Mouse (Mus musculus): ENCODE data around the gene Aig1. TPM values are rescaled to one million over a fixed set of nuclear protein-coding genes. Genes with fewer than 3 reads are reported as not detected.

Aig1 gene
- polyA plus RNA-seq, 1 experiment, result 11.3 TPM

DNA sequence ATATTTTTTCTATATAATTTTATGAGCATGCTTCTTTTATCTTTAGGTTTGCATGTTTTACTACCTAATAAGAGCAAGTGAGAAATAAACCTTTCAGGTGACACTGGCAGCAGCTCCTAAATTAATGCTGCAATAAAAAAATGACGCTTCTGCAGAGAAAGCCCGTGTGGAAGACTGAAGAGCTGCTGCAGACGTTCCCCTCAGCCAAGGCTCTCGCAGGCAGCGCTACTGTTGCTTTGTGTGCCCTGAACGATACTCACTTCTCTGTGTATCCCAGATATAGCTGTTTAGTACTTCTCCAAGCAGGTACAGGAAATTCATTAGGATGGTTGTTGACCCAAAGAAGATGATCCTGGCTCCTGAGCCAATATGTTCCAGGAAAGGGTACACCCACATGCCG is 215.5 kb downstream of the Aig1 start:
- Histone ChIP-seq H3K36me3 (ENCODE audit: control insufficient read depth, insufficient read depth) (no peaks in the 10 kb centered on the region), H3K4me3 (ENCODE audit: insufficient read depth, poor library complexity, severe bottlenecking) (no peak overlapping the region), H3ac (ENCODE audit: control insufficient read depth, insufficient read length, low read depth) (no peak overlapping the region), H3K27me3 (ENCODE audit: control insufficient read depth, insufficient read depth, insufficient read length) (no peaks in the 10 kb centered on the region), H3K79me2 (ENCODE audit: control insufficient read depth, insufficient read depth) (no peaks in the 10 kb centered on the region), H3K79me3 (ENCODE audit: low read depth) (no peaks in the 10 kb centered on the region)
- TF ChIP-seq MYOD1 (IDR thresholded peaks at IDR 0.05; ENCODE audit: control insufficient read depth, insufficient read length, low read depth), result no peak
- no peak for TF ChIP-seq FOSL1 (IDR thresholded peaks at IDR 0.05; ENCODE audit: insufficient read depth, low read length, poor library complexity, severe bottlenecking)
- no peak for TF ChIP-seq MAX (IDR thresholded peaks at IDR 0.05)
- no peak for TF ChIP-seq USF1 (IDR thresholded peaks at IDR 0.05; ENCODE audit: low read depth)
- no peak for TF ChIP-seq CTCF (IDR thresholded peaks at IDR 0.05; ENCODE audit: control insufficient read depth, insufficient read depth, insufficient read length)
- no peak for TF ChIP-seq CEBPB (IDR thresholded peaks at IDR 0.05; ENCODE audit: low read depth)
- TF ChIP-seq MYOG (IDR thresholded peaks at IDR 0.05; ENCODE audit: control insufficient read depth, extremely low read depth, insufficient read length), result no peak

DNA sequence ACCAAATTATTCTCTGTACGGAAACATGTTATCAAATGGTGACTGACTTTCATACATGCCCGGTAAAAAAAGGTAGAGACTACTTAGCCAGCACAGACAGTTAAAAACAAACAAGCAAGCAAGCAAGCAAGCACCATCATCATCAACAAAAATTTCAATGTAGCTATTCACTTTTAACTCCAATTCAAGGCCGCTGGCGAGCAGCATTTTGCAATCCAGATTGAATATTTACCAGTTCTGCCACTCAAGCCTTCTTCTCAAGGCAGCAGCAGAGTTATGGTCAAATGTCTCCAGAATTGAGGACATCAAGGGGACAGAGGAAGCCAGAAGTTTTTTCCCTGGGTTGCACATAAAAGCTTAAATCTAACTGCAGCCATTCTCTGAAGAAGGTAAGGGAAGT is 216.7 kb downstream of the Aig1 start:
- TF ChIP-seq FOSL1 (IDR thresholded peaks at IDR 0.05; ENCODE audit: insufficient read depth, low read length, poor library complexity, severe bottlenecking), result no peak
- TF ChIP-seq CTCF (IDR thresholded peaks at IDR 0.05; ENCODE audit: control insufficient read depth, insufficient read depth, insufficient read length), result no peak
- TF ChIP-seq MAX (IDR thresholded peaks at IDR 0.05), result no peak
- TF ChIP-seq CEBPB (IDR thresholded peaks at IDR 0.05; ENCODE audit: low read depth), result no peak
- TF ChIP-seq MYOD1 (IDR thresholded peaks at IDR 0.05; ENCODE audit: control insufficient read depth, insufficient read length, low read depth), result no peak
- no peak for TF ChIP-seq USF1 (IDR thresholded peaks at IDR 0.05; ENCODE audit: low read depth)
- no peak for TF ChIP-seq MYOG (IDR thresholded peaks at IDR 0.05; ENCODE audit: control insufficient read depth, extremely low read depth, insufficient read length)

DNA sequence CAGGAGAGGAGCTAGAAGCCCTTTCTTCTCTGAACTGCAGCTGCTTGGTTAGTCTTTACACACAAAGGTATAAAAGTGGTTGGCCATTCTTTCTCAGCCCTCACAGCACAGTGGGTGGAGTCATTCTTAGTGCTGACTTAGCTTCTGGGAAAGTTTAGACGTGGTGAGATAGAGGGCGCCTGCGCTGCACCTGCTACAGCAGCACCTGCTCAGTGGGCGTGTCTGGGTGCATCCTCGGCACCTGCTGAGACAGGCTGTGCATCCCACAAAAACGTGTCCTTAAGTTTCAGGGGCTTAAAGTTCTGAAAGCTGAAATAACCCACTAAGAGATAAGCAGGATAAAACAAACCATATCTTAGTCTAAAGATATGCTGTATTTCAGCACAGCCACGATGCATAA is 227.0 kb downstream of the Aig1 start:
- Histone ChIP-seq H3K79me2 (ENCODE audit: control insufficient read depth, insufficient read depth) (no peaks in the 10 kb centered on the region), H3K79me3 (ENCODE audit: low read depth) (no peaks in the 10 kb centered on the region), H3K27me3 (ENCODE audit: control insufficient read depth, insufficient read depth, insufficient read length) (no peaks in the 10 kb centered on the region), H3K36me3 (ENCODE audit: control insufficient read depth, insufficient read depth) (no peaks in the 10 kb centered on the region), H3K4me3 (ENCODE audit: insufficient read depth, poor library complexity, severe bottlenecking) (no peak overlapping the region), H3ac (ENCODE audit: control insufficient read depth, insufficient read length, low read depth) (no peak overlapping the region)
- TF ChIP-seq FOSL1 (IDR thresholded peaks at IDR 0.05; ENCODE audit: insufficient read depth, low read length, poor library complexity, severe bottlenecking) (no peak), USF1 (IDR thresholded peaks at IDR 0.05; ENCODE audit: low read depth) (no peak), MYOG (IDR thresholded peaks at IDR 0.05; ENCODE audit: control insufficient read depth, extremely low read depth, insufficient read length) (no peak), MAX (IDR thresholded peaks at IDR 0.05) (no peak), MYOD1 (IDR thresholded peaks at IDR 0.05; ENCODE audit: control insufficient read depth, insufficient read length, low read depth) (no peak), CTCF (IDR thresholded peaks at IDR 0.05; ENCODE audit: control insufficient read depth, insufficient read depth, insufficient read length) (no peak), CEBPB (IDR thresholded peaks at IDR 0.05; ENCODE audit: low read depth) (no peak)

More for the DNA sequence above, 216.7 kb downstream of the Aig1 start:
- Histone ChIP-seq H3K4me3 (ENCODE audit: insufficient read depth, poor library complexity, severe bottlenecking) (no peak overlapping the region), H3K79me2 (ENCODE audit: control insufficient read depth, insufficient read depth) (no peaks in the 10 kb centered on the region), H3K27me3 (ENCODE audit: control insufficient read depth, insufficient read depth, insufficient read length) (no peaks in the 10 kb centered on the region), H3K79me3 (ENCODE audit: low read depth) (no peaks in the 10 kb centered on the region), H3ac (ENCODE audit: control insufficient read depth, insufficient read length, low read depth) (no peak overlapping the region), H3K36me3 (ENCODE audit: control insufficient read depth, insufficient read depth) (no peaks in the 10 kb centered on the region)

DNA sequence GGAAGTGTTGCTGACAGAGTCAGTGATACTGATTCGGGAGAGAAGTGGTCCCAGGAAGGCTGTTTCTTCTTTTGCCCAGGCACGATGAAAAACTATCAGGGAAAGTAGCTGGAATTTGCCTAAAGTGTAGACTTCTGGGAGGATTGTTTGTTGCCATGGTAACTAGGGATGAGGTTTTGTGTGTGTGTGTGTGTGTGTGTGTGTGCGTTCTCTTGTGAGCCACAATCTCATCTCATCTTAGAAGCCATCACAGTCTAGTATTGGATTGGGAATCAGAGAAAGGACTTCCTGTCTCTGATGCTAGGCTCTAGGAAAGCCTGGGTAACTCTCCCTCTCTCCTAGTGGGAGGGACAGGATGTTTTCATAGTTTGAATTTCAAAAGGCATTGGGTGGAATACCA is 237.0 kb downstream of the Aig1 start:
- Histone ChIP-seq H3K79me2 (ENCODE audit: control insufficient read depth, insufficient read depth) (no peaks in the 10 kb centered on the region), H3K79me3 (ENCODE audit: low read depth) (no peaks in the 10 kb centered on the region), H3K36me3 (ENCODE audit: control insufficient read depth, insufficient read depth) (no peaks in the 10 kb centered on the region), H3K27me3 (ENCODE audit: control insufficient read depth, insufficient read depth, insufficient read length) (no peaks in the 10 kb centered on the region), H3ac (ENCODE audit: control insufficient read depth, insufficient read length, low read depth) (no peak overlapping the region), H3K4me3 (ENCODE audit: insufficient read depth, poor library complexity, severe bottlenecking) (no peak overlapping the region)
- TF ChIP-seq CEBPB (IDR thresholded peaks at IDR 0.05; ENCODE audit: low read depth) (no peak), USF1 (IDR thresholded peaks at IDR 0.05; ENCODE audit: low read depth) (no peak), MAX (IDR thresholded peaks at IDR 0.05) (no peak)

DNA sequence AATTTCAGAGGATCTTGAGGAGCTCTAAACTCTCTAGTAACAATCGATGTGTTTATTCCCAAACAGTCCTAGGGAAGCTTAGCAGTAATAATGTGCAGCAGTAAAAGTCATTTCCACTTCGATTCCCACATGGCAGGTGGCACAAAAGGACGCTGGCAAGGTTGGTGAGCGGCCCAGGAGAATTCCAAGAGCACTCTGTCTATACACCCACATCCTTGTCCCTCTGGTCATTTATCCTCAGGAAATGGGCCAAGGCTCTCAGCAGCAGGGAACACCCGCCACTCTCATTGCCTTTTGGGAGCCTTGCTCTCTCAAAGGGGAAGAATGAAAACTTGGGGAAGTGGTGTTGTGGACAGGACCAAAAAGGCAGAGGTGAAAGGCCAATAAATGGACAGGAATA is 245.0 kb downstream of the Aig1 start:
- Histone ChIP-seq H3K4me3 (ENCODE audit: insufficient read depth, poor library complexity, severe bottlenecking) (no peak overlapping the region), H3ac (ENCODE audit: control insufficient read depth, insufficient read length, low read depth) (no peak overlapping the region), H3K79me3 (ENCODE audit: low read depth) (no peaks in the 10 kb centered on the region), H3K27me3 (ENCODE audit: control insufficient read depth, insufficient read depth, insufficient read length) (no peaks in the 10 kb centered on the region), H3K36me3 (ENCODE audit: control insufficient read depth, insufficient read depth) (no peaks in the 10 kb centered on the region), H3K79me2 (ENCODE audit: control insufficient read depth, insufficient read depth) (no peaks in the 10 kb centered on the region)
- TF ChIP-seq CEBPB (IDR thresholded peaks at IDR 0.05; ENCODE audit: low read depth) (no peak), FOSL1 (IDR thresholded peaks at IDR 0.05; ENCODE audit: insufficient read depth, low read length, poor library complexity, severe bottlenecking) (no peak), MYOG (IDR thresholded peaks at IDR 0.05; ENCODE audit: control insufficient read depth, extremely low read depth, insufficient read length) (no peak), CTCF (IDR thresholded peaks at IDR 0.05; ENCODE audit: control insufficient read depth, insufficient read depth, insufficient read length) (no peak), USF1 (IDR thresholded peaks at IDR 0.05; ENCODE audit: low read depth) (no peak), MAX (IDR thresholded peaks at IDR 0.05) (no peak), MYOD1 (IDR thresholded peaks at IDR 0.05; ENCODE audit: control insufficient read depth, insufficient read length, low read depth) (no peak)

DNA sequence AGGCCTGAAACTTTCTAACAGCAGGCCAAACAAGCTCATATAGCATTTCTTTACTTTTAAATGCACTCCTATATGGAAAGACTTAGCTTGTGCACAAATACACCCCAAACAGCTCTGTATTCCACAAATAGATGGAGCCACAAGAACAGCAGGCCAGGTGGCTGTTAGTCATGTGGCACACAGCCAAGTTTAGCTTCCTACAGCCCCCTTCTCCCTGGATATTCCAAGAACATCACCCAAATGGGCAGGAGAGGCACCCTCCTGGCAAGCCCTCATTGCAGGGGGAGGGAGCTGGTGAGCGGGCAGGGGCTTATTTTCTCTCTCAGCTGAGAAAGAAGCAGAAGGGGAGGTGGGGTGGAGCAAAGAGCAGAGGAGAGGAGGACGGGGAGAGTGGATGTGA is 267.9 kb downstream of the Aig1 start:
- Histone ChIP-seq H3ac (ENCODE audit: control insufficient read depth, insufficient read length, low read depth) (no peak overlapping the region), H3K36me3 (ENCODE audit: control insufficient read depth, insufficient read depth) (no peaks in the 10 kb centered on the region), H3K27me3 (ENCODE audit: control insufficient read depth, insufficient read depth, insufficient read length) (no peaks in the 10 kb centered on the region), H3K79me2 (ENCODE audit: control insufficient read depth, insufficient read depth) (no peaks in the 10 kb centered on the region), H3K79me3 (ENCODE audit: low read depth) (no peaks in the 10 kb centered on the region), H3K4me3 (ENCODE audit: insufficient read depth, poor library complexity, severe bottlenecking) (no peak overlapping the region)
- TF ChIP-seq MAX (IDR thresholded peaks at IDR 0.05) (no peak), MYOD1 (IDR thresholded peaks at IDR 0.05; ENCODE audit: control insufficient read depth, insufficient read length, low read depth) (no peak), FOSL1 (IDR thresholded peaks at IDR 0.05; ENCODE audit: insufficient read depth, low read length, poor library complexity, severe bottlenecking) (no peak), CTCF (IDR thresholded peaks at IDR 0.05; ENCODE audit: control insufficient read depth, insufficient read depth, insufficient read length) (no peak), MYOG (IDR thresholded peaks at IDR 0.05; ENCODE audit: control insufficient read depth, extremely low read depth, insufficient read length) (no peak), USF1 (IDR thresholded peaks at IDR 0.05; ENCODE audit: low read depth) (no peak), CEBPB (IDR thresholded peaks at IDR 0.05; ENCODE audit: low read depth) (no peak)
